Mouse (Mus musculus) forebrain, embryonic 12.5 days (tissue): ENCODE measurements around the gene Zfp507. TPM values are rescaled to one million over a fixed set of nuclear protein-coding genes. Genes with fewer than 3 reads are reported as not detected.

Source experiments
- ATAC-seq: fragments of 200-750 bp; cut with Nextera tagmentation; 2 replicates; pipeline ENCODE4 v1.8.0; 2017; ENCODE audit warnings: moderate TSS enrichment; ENCODE audit not compliant: low FRiP score
- H3K27ac ChIP-seq: fragments of 300-500 bp; sonication (generic); 2 replicates; pipeline ENCODE4 v1.5.1; 2016; ENCODE audit warnings: mild to moderate bottlenecking
- H3K27me3 ChIP-seq: fragments of 300-500 bp; sonication (generic); 2 replicates; pipeline ENCODE4 v1.6.1; 2016; ENCODE audit warnings: mild to moderate bottlenecking
- H3K36me3 ChIP-seq: fragments of 300-500 bp; sonication (generic); replicated peaks from 2 replicates; pipeline ENCODE4 v1.6.1; 2016; ENCODE audit warnings: mild to moderate bottlenecking
- H3K4me1 ChIP-seq: fragments of 300-500 bp; sonication (generic); 2 replicates; pipeline ENCODE4 v1.6.1; 2016
- H3K4me2 ChIP-seq: fragments of 300-500 bp; sonication (generic); 2 replicates; pipeline ENCODE4 v1.6.1; 2016; ENCODE audit warnings: mild to moderate bottlenecking, moderate library complexity
- H3K4me3 ChIP-seq: fragments of 300-500 bp; sonication (generic); replicated peaks from 2 replicates; pipeline ENCODE4 v1.5.1; 2016; ENCODE audit warnings: mild to moderate bottlenecking
- H3K9ac ChIP-seq: fragments of 300-500 bp; sonication (generic); 2 replicates; pipeline ENCODE4 v1.6.1; 2016; ENCODE audit warnings: mild to moderate bottlenecking
- H3K9me3 ChIP-seq: fragments of 300-500 bp; sonication (generic); 2 replicates; pipeline ENCODE4 v1.6.1; 2016
- WGBS: fragments of 180-500 bp; shearing (Covaris S2); methylation state at CpG from one replicate; pipeline ENCODE4 v1.1.7; 2016; 5-methylcytosine and 5-hydroxymethylcytosine counted together
- polyA plus RNA-seq: library from polyadenylated mRNA; unstranded; fragments of >200 nt; fragmentation: Nextera tagmentation; extraction: Ambion mirVana; gene quantifications from 2 replicates; pipeline ENCODE4 v1.2.1, GENCODE M21; 2016

Zfp507 gene
- polyA plus RNA-seq, 1 experiment from 2014 or later, result 23.2 TPM

DNA sequence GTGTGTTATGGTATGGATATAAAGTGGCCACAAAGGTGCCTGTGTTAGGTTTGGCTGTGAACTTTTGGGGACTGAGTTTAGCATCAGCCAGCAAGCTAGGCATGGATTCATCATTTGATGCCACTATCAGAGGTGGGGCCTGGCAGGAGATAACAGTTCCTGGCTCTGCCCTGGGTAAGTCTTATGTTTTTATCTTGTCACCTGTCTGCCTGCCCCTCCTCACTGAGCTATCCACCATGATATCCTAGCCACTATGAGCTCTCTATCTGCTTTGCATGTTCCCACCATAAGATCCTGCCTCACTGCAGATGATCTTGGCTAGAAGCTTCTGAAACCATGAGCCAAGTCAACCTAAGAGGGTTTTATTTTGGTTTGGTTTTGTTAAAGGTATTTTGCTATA, 31.7 kb downstream of the Zfp507 start:
- no peaks in the 10 kb centered on the region for H3K27me3 ChIP-seq

DNA sequence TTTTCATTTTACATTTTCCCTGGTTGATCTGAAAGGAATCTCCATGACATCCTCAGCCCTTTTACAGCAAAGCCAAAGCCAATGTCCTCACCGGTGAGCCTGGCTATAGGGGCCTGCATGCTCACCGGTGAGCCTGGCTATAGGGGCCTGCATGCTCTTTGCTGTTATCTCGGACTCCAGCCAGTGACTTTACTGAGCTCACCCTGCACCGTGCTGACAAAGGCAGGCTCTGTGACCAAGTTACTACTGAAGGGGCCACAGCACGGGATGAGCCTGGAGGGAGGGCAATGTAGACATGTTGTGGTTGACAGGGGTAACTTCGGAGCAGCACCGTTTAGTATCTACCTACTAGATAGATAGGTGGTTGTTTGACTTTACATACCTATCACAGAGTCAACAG, 32.7 kb downstream of the Zfp507 start:
- peaks cover 27% of the 10 kb centered on the region for H3K36me3 ChIP-seq
- H3K9me3 ChIP-seq, result no peaks in the 10 kb centered on the region
- WGBS, result 88% methylated on average over 7 of the region's 7 CpGs
- ATAC-seq, result no peak
- H3K4me3 ChIP-seq, result no peak overlapping the region
- no peak overlapping the region for H3K4me2 ChIP-seq
- no peaks in the 10 kb centered on the region for H3K27me3 ChIP-seq
- H3K27ac ChIP-seq, result no peak overlapping the region
- no peak overlapping the region for H3K9ac ChIP-seq
- no peaks in the 10 kb centered on the region for H3K4me1 ChIP-seq

More for the DNA sequence above, 31.7 kb downstream of the Zfp507 start:
- no peaks in the 10 kb centered on the region for H3K9me3 ChIP-seq
- H3K4me3 ChIP-seq, result no peak overlapping the region
- no peak overlapping the region for H3K27ac ChIP-seq
- peaks cover 37% of the 10 kb centered on the region for H3K36me3 ChIP-seq
- no peak for ATAC-seq
- H3K4me1 ChIP-seq, result no peaks in the 10 kb centered on the region
- no peak overlapping the region for H3K4me2 ChIP-seq
- no peak overlapping the region for H3K9ac ChIP-seq

DNA sequence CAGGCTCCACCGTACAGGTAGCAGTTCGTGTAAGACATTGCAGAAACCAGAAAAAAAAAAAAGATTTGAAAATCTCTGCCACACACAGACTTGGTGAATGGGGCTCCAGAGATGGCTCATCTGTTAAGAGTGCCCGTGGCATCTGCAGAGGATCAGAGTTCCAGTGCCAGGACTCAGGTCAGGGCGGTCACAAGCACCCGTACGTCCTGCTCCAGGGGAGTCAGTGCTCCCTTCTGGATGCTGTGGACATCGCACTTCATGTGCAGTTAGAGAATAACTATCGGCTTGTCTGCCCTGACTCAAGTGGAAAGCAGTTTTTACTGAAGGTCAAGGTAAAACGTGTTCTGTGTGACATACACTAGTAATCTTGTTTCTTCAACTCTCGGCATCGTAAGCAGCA, 38.3 kb downstream of the Zfp507 start:
- no peak for ATAC-seq
- 90% methylated on average over 11 of the region's 11 CpGs for WGBS

DNA sequence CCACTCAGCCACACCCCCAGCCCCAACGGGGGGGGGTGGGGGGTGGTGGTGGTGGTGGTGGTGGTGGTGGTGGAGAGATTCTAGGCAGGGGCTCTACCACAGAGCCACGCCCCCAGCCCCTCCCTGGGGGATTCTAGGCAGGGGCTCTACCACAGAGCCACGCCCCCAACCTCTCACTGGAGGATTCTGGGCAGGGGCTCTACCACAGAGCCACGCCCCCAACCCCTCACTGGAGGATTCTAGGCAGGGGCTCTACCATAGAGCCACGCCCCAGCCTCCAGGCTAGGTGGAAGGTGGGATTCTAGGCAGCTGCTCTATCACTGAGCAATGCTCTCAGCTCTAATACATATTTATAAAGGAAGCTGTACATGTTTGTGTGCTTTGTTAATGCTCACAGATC, 41.0 kb downstream of the Zfp507 start:
- Histone ChIP-seq H3K4me3 (no peak overlapping the region), H3K27me3 (peaks cover 4% of the 10 kb centered on the region; the same call in 1 of the 2 replicates), H3K36me3 (no peaks in the 10 kb centered on the region), H3K27ac (no peak overlapping the region), H3K4me2 (no peak overlapping the region), H3K4me1 (no peaks in the 10 kb centered on the region), H3K9ac (no peak overlapping the region), H3K9me3 (no peaks in the 10 kb centered on the region)
- 70% methylated on average over 5 of the region's 5 CpGs for WGBS
- ATAC-seq, result no peak

More for the DNA sequence above, 38.3 kb downstream of the Zfp507 start:
- Histone ChIP-seq H3K4me2 (no peak overlapping the region), H3K9me3 (no peaks in the 10 kb centered on the region), H3K9ac (no peak overlapping the region), H3K27ac (no peak overlapping the region), H3K27me3 (no peaks in the 10 kb centered on the region), H3K36me3 (no peaks in the 10 kb centered on the region), H3K4me1 (no peaks in the 10 kb centered on the region), H3K4me3 (no peak overlapping the region)

DNA sequence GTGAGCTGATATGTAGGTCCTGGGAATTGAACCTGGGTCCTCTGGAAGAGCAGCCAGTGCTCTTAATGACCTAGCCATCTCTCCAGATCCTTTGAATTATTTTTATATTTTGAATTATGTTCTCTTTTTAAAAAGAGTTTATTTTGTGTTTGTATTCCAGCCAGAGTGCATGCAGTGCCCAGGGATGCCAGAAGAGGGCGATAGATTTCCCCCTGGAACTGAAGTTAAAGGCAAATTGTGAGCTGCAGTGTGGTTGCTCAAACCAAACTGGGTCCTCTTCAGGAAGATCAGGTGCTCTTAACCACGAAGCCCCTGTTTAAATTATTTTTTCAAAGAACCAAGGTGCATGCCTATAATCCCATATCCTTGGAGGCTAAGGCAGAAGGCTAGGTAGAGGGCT, 43.2 kb downstream of the Zfp507 start:
- 14% methylated on average over 2 of the region's 2 CpGs for WGBS
- H3K4me3 ChIP-seq, result no peak overlapping the region
- H3K4me2 ChIP-seq, result no peak overlapping the region
- H3K4me1 ChIP-seq, result peaks cover 3% of the 10 kb centered on the region
- H3K9me3 ChIP-seq, result no peaks in the 10 kb centered on the region
- no peak overlapping the region for H3K27ac ChIP-seq
- no peak for ATAC-seq
- peaks cover 4% of the 10 kb centered on the region; the same call in 1 of the 2 replicates for H3K27me3 ChIP-seq
- no peaks in the 10 kb centered on the region for H3K36me3 ChIP-seq
- no peak overlapping the region for H3K9ac ChIP-seq

DNA sequence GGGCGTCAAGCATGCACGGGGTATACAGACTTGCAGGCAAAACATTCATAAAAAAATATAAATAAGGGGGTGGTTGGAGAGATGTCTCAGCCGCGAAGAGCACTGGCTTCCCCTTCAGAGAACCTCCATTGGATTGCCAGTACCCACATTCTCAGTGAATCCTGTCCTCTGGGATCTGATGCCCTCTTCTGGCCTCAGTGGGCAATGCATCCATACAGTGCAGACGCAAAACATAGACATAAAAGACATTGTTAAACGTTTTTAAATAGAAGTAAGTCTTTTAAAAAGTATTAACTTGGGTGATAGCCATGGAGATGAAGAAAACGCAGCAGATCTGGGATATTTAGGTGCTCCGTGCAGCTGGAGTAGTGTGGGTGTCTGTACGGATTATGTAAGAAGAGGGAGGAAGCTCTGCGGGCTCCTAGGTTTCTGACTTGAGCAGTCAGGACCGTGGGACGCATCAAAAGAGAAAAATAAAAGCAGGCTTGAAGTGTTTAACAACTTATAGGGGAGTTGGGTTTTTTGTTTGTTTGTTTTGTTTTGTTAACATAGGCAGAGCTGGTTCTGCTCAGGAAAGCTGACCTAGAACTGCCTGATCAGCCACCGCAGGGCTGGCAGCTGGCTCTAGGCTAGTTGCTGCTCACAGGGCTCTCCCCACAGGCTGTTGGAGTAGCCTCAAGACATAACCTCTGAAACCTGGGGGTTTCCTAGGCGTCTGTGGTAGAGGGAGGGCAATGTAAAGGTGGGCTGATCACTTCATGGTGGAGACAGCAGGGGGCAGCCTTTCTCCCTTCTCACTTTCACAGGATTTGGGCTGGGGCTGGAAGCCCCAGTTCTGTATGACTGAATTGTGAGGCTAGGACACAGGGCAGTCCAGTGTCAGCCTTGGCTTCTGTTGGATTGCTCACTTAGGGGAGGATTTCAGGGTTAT, 46.0 kb downstream of the Zfp507 start:
- WGBS, result 39% methylated on average over 14 of the region's 14 CpGs
- Histone ChIP-seq H3K36me3 (no peaks in the 10 kb centered on the region), H3K27me3 (peaks cover 4% of the 10 kb centered on the region; the same call in 1 of the 2 replicates), H3K4me3 (no peak overlapping the region), H3K9ac (no peak overlapping the region), H3K9me3 (no peaks in the 10 kb centered on the region), H3K4me2 (no peak overlapping the region), H3K27ac (no peak overlapping the region), H3K4me1 (peaks cover 16% of the 10 kb centered on the region)
- no peak for ATAC-seq

DNA sequence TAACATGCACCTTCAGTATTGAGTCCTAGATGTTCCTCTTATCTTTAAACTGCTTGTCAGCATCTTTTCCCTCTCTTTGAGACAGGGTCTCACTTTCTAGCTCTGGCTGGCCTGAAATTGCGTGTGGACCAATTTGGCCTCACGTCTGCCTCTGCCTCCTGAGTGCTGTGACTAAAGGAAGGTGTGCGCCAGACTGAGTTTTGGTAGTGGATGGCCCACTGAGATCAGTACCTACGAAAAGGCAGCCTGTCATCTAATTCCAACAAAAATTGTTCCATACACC, 48.0 kb downstream of the Zfp507 start:
- Histone ChIP-seq H3K27me3 (peaks cover 9% of the 10 kb centered on the region), H3K27ac (peak overlapping the region; percentile 75; the same call in 1 of the 2 replicates), H3K36me3 (peaks cover 12% of the 10 kb centered on the region), H3K4me1 (peaks cover 16% of the 10 kb centered on the region), H3K4me2 (peak overlapping the region; percentile 97), H3K4me3 (peak overlapping the region; percentile 84), H3K9ac (peak overlapping the region; percentile 80), H3K9me3 (no peaks in the 10 kb centered on the region)
- no peak for ATAC-seq
- 76% methylated on average over 4 of the region's 4 CpGs for WGBS

DNA sequence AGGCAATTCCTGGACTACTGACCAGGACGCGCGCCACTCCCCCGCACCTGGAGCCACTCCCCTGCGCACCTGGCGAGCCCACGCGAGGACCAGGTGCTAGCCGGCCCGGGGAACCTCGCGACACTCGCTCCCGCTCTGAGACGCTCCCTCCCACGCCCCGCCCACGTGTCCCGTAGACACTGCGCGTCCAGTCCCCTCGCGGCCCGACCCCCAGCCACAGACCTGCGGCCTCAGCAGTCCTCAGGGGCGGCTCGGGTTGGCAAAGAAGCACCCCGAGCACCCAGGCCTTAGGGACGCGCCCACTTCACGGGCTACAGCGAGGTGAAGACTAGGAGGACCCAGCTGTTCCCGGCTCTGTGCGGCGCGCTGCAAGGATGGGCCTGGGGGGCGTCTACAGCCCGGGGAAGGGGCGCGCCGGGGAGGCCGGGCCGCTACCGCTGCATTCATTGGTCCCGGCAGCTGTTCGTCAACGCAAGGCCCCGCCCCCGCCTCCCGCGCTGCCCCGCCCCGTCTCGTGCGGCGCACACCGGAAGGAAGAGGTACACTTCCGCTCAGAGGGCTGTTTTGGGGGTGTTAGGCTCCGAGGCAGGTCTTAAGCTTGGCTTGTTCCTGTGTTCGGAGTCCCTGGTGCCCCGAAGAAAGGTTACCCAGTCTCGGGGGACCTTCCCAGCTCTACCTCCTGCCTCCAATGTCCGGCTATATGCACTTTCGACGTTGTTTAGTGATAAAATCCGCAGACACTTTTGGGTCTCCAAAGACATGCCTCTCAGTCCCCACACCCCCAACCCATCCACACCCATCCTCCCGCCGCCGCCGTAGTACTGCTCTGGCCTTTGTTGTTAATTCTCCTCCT, 48.5 kb downstream of the Zfp507 start, which contains the start of gene Dpy19l3:
TSS of gene Dpy19l3 (minus strand) at position 422 of the 853 bp plus-strand sequence.
- H3K4me2 ChIP-seq, result peak within 1 kb of the TSS; percentile 97
- H3K4me3 ChIP-seq, result peak within 1 kb of the TSS; percentile 84
- H3K9me3 ChIP-seq, result no peaks in the 10 kb centered on the region
- peaks cover 18% of the 10 kb centered on the region for H3K36me3 ChIP-seq
- H3K4me1 ChIP-seq, result peaks cover 16% of the 10 kb centered on the region
- H3K9ac ChIP-seq, result peak within 1 kb of the TSS; percentile 80
- H3K27me3 ChIP-seq, result peaks cover 10% of the 10 kb centered on the region
- 1% methylated on average over 70 of the region's 70 CpGs for WGBS
- peak within 1 kb of the TSS; percentile 75 for H3K27ac ChIP-seq
- peak; percentile 98 for ATAC-seq

DNA sequence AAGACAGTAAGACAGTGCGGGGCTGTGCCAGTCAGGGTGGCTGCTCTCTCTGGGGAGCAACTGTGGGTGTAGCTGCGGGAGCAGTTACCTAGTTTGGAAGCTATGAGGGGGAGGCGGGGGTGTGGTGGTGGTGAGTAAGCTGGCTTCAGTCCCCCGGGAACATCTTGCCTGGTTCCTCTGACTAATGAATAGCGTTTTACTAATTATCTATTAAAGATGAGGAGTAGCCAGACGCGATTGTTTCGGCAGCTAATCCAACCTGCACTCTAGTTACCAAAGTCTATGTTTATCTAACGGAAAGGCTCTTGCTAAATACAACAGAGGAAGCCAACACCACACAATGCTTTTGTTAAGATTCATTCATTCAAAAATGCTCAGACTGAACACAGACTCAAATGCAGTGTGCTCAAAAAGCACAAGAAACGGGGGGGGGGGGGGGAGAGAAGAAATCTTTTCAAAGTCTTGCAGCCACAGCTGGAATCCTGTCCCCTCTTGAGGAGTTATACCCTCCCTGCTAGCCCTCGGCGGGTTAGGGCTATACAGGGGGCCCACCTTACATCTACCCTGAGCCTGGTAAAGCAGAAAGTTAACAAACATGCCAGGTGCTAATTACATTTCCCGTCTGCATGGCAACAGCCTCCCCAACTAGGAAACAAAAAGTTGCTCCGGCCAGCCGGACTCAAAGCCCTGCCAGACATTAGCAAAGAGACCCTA, 49.3 kb downstream of the Zfp507 start:
- Histone ChIP-seq H3K4me2 (peak overlapping the region; percentile 97), H3K27ac (peak overlapping the region; percentile 75), H3K27me3 (peaks cover 10% of the 10 kb centered on the region), H3K4me1 (peaks cover 16% of the 10 kb centered on the region), H3K9ac (peak overlapping the region; percentile 80), H3K9me3 (no peaks in the 10 kb centered on the region), H3K36me3 (peaks cover 26% of the 10 kb centered on the region), H3K4me3 (peak overlapping the region; percentile 84)
- peak; percentile 33; the same call in 1 of the 2 replicates for ATAC-seq
- WGBS, result 2% methylated on average over 15 of the region's 15 CpGs

DNA sequence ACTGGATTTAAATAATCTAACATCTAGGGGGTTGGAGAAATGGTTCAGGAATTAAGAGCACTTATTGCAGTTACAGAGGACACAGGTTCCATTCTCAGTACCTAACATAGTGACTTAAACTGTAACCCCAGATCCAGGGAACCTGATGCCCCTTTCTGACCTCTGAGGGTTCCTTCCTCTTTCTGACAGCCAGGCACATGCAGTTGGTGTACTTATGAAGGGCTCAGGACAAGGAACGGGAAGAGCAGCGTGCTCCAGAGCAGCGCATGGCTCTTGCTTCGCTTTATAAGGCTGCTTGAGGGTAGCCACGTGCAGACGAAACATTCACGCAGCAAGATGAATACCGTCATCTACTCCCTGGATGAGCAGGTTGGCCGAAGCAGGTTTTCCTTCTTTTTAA, 51.9 kb downstream of the Zfp507 start:
- peaks cover 50% of the 10 kb centered on the region for H3K36me3 ChIP-seq
- WGBS, result 97% methylated on average over 9 of the region's 9 CpGs

DNA sequence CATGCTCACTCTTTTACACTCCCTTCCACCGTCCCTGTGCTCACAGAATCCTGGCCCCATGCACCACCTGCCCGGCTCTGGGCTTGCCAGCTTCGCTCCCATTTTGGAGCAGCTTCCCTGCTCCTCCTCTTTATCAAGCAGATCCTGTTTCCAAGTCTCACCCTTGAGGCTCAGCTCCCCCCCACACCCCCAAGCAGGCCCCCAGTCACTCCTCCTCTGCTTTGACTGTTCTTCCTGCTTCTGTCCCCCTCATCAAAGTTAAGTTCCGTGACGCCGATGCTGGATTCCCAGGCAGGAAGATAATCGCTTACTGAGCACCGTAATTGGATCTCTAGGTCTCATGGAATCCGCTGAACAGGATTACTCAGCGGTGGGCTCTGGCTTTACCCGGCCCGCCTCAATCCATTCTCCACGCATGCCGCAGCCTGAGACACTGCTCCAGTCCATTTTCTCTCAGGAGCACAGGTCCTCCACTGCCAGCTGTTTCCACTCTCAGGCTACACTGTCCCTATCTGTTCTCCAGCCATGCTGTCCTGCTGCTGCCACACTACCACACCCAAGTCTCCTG, 55.3 kb downstream of the Zfp507 start:
- Histone ChIP-seq H3K27ac (no peak overlapping the region), H3K27me3 (peaks cover 6% of the 10 kb centered on the region; the same call in 1 of the 2 replicates), H3K9me3 (no peaks in the 10 kb centered on the region), H3K4me3 (no peak overlapping the region), H3K36me3 (peaks cover 67% of the 10 kb centered on the region), H3K4me2 (no peak overlapping the region), H3K4me1 (peaks cover under 1% of the 10 kb centered on the region), H3K9ac (no peak overlapping the region)
- ATAC-seq, result no peak
- 56% methylated on average over 14 of the region's 14 CpGs for WGBS

More for the DNA sequence above, 51.9 kb downstream of the Zfp507 start:
- H3K4me2 ChIP-seq, result no peak overlapping the region
- ATAC-seq, result no peak
- H3K9me3 ChIP-seq, result no peaks in the 10 kb centered on the region
- no peak overlapping the region for H3K27ac ChIP-seq
- no peak overlapping the region for H3K4me3 ChIP-seq
- peaks cover 16% of the 10 kb centered on the region for H3K4me1 ChIP-seq
- H3K27me3 ChIP-seq, result peaks cover 6% of the 10 kb centered on the region; the same call in 1 of the 2 replicates
- no peak overlapping the region for H3K9ac ChIP-seq
